Mouse (Mus musculus) intestine, embryonic 16.5 days (tissue): ENCODE data around the gene Cplx3. TPM values are rescaled to one million over a fixed set of nuclear protein-coding genes. Genes with fewer than 3 reads are reported as not detected.

Experiments
- ATAC-seq: fragments of 200-750 bp; cut with Nextera tagmentation; 2 replicates; pipeline ENCODE4 v1.8.0; 2017; ENCODE audit warnings: moderate TSS enrichment, moderate library complexity
- H3K27ac ChIP-seq: fragments of 300-500 bp; sonication (generic); 2 replicates; pipeline ENCODE4 v1.5.1; 2014; ENCODE audit warnings: mild to moderate bottlenecking, low read length
- H3K27me3 ChIP-seq: fragments of 300-500 bp; sonication (generic); replicated peaks from 2 replicates; pipeline ENCODE4 v1.6.1; 2014; ENCODE audit warnings: low read length, control low read depth, mixed read lengths; ENCODE audit not compliant: control insufficient read depth, insufficient read depth
- H3K36me3 ChIP-seq: fragments of 300-500 bp; sonication (generic); 2 replicates; pipeline ENCODE4 v1.6.1; 2014; ENCODE audit warnings: low read length, control low read depth; ENCODE audit not compliant: control insufficient read depth, insufficient read depth
- H3K4me1 ChIP-seq: fragments of 300-500 bp; sonication (generic); 2 replicates; pipeline ENCODE4 v1.6.1; 2014; ENCODE audit warnings: low read length, control low read depth, mixed read lengths; ENCODE audit not compliant: control insufficient read depth, insufficient read depth
- H3K4me2 ChIP-seq: fragments of 300-500 bp; sonication (generic); 2 replicates; pipeline ENCODE4 v1.6.1; 2014; ENCODE audit warnings: low read depth, low read length, control low read depth
- H3K4me3 ChIP-seq: fragments of 300-500 bp; sonication (generic); 2 replicates; pipeline ENCODE4 v1.5.1; 2014; ENCODE audit warnings: mild to moderate bottlenecking, low read length
- H3K9ac ChIP-seq: fragments of 300-500 bp; sonication (generic); 2 replicates; pipeline ENCODE4 v1.6.1; 2014; ENCODE audit warnings: low read depth, low read length
- H3K9me3 ChIP-seq: fragments of 300-500 bp; sonication (generic); 2 replicates; pipeline ENCODE4 v1.6.1; 2016; ENCODE audit warnings: low read length, control low read depth; ENCODE audit not compliant: control insufficient read depth
- WGBS: fragments of 180-500 bp; shearing (Covaris S2); extraction: QIAGEN DNeasy Blood & Tissue Kit; methylation state at CpG from one replicate; pipeline ENCODE4 v1.1.7; 2014; 5-methylcytosine and 5-hydroxymethylcytosine counted together
- polyA plus RNA-seq: library from polyadenylated mRNA; unstranded; fragments of >200 nt; fragmentation: Nextera tagmentation; extraction: Ambion mirVana; gene quantifications from 2 replicates; pipeline ENCODE4 v1.2.1, GENCODE M21; 2015

Gene Cplx3
- polyA plus RNA-seq, result not detected in 2 replicates

- no peak within 1 kb of the TSS for H3K9ac ChIP-seq
- peak; percentile 41; the same call in 1 of the 2 replicates for ATAC-seq
- no peak within 1 kb of the TSS for H3K4me2 ChIP-seq
- H3K4me1 ChIP-seq, result peaks cover 4% of the 10 kb centered on the region; the same call in 1 of the 2 replicates
- H3K27me3 ChIP-seq, result peaks cover 13% of the 10 kb centered on the region
- H3K9me3 ChIP-seq, result no peaks in the 10 kb centered on the region
- no peak within 1 kb of the TSS for H3K27ac ChIP-seq
- no peaks in the 10 kb centered on the region for H3K36me3 ChIP-seq
- WGBS, result 6% methylated on average over 22 of the region's 24 CpGs
- H3K4me3 ChIP-seq, result no peak within 1 kb of the TSS
Measured at GRCm38 (mm10) chr9:57606139-57606851, at the start of gene Cplx3. Cplx3 (minus strand) TSS chr9:57606281.

GRCm38 (mm10) chr9:57655749-57656148 is 49.7 kb upstream of the Cplx3 start:
- H3K4me3 ChIP-seq, result peak overlapping the region; percentile 26
- no peaks in the 10 kb centered on the region for H3K36me3 ChIP-seq
- H3K27me3 ChIP-seq, result no peaks in the 10 kb centered on the region
- WGBS, result 3% methylated on average over 11 of the region's 11 CpGs
- H3K27ac ChIP-seq, result no peak overlapping the region
- peak overlapping the region; percentile 62 for H3K9ac ChIP-seq
- peak; percentile 78 for ATAC-seq
- no peaks in the 10 kb centered on the region for H3K9me3 ChIP-seq
- H3K4me1 ChIP-seq, result peaks cover 23% of the 10 kb centered on the region
- H3K4me2 ChIP-seq, result peak overlapping the region; percentile 53

- H3K4me1 ChIP-seq, result peaks cover 28% of the 10 kb centered on the region
- H3K4me2 ChIP-seq, result no peak overlapping the region
- no peak for ATAC-seq
- H3K27ac ChIP-seq, result no peak overlapping the region
- no peaks in the 10 kb centered on the region for H3K36me3 ChIP-seq
- 83% methylated on average over 1 of the region's 1 CpGs for WGBS
- H3K9ac ChIP-seq, result no peak overlapping the region
- H3K4me3 ChIP-seq, result no peak overlapping the region
- no peaks in the 10 kb centered on the region for H3K9me3 ChIP-seq
- H3K27me3 ChIP-seq, result no peaks in the 10 kb centered on the region
Measured at GRCm38 (mm10) chr9:57654966-57655365, 48.9 kb upstream of the Cplx3 start.

GRCm38 (mm10) chr9:57653283-57653682 is 47.2 kb upstream of the Cplx3 start, which contains the start of gene Csk:
Csk (minus strand) TSS chr9:57653631.
- H3K27ac ChIP-seq, result no peak within 1 kb of the TSS

GRCm38 (mm10) chr9:57652855-57653254 is 46.8 kb upstream of the Cplx3 start:
- H3K27ac ChIP-seq, result no peak overlapping the region
- H3K27me3 ChIP-seq, result no peaks in the 10 kb centered on the region
- H3K9me3 ChIP-seq, result no peaks in the 10 kb centered on the region
- H3K36me3 ChIP-seq, result no peaks in the 10 kb centered on the region
- 56% methylated on average over 3 of the region's 3 CpGs for WGBS
- H3K4me3 ChIP-seq, result no peak overlapping the region
- H3K9ac ChIP-seq, result no peak overlapping the region
- peaks cover 34% of the 10 kb centered on the region for H3K4me1 ChIP-seq
- no peak overlapping the region for H3K4me2 ChIP-seq
- no peak for ATAC-seq

More at GRCm38 (mm10) chr9:57653283-57653682, 47.2 kb upstream of the Cplx3 start, which contains the start of gene Csk:
- Histone ChIP-seq H3K4me3 (no peak within 1 kb of the TSS), H3K36me3 (no peaks in the 10 kb centered on the region), H3K9ac (no peak within 1 kb of the TSS; the same call in 1 of the 2 replicates), H3K4me1 (peaks cover 33% of the 10 kb centered on the region), H3K27me3 (no peaks in the 10 kb centered on the region), H3K4me2 (no peak within 1 kb of the TSS), H3K9me3 (no peaks in the 10 kb centered on the region)
- WGBS, result 53% methylated on average over 5 of the region's 5 CpGs
- ATAC-seq, result no peak

GRCm38 (mm10) chr9:57652351-57652750 is 46.3 kb upstream of the Cplx3 start:
- Histone ChIP-seq H3K4me2 (no peak overlapping the region), H3K9me3 (no peaks in the 10 kb centered on the region), H3K4me1 (peaks cover 34% of the 10 kb centered on the region), H3K4me3 (no peak overlapping the region), H3K9ac (no peak overlapping the region), H3K27me3 (no peaks in the 10 kb centered on the region), H3K36me3 (no peaks in the 10 kb centered on the region), H3K27ac (no peak overlapping the region)
- WGBS, result 69% methylated on average over 9 of the region's 9 CpGs
- ATAC-seq, result no peak

- H3K9ac ChIP-seq, result peak overlapping the region; percentile 41
- 30% methylated on average over 6 of the region's 6 CpGs for WGBS
- H3K36me3 ChIP-seq, result no peaks in the 10 kb centered on the region
- H3K4me2 ChIP-seq, result no peak overlapping the region
- H3K4me3 ChIP-seq, result no peak overlapping the region
- H3K27ac ChIP-seq, result peak overlapping the region; percentile 45; the same call in 1 of the 2 replicates
- no peaks in the 10 kb centered on the region for H3K9me3 ChIP-seq
- H3K27me3 ChIP-seq, result no peaks in the 10 kb centered on the region
- peaks cover 35% of the 10 kb centered on the region for H3K4me1 ChIP-seq
- no peak for ATAC-seq
Measured at GRCm38 (mm10) chr9:57650786-57651311, 44.8 kb upstream of the Cplx3 start.

GRCm38 (mm10) chr9:57650130-57650785 is 44.2 kb upstream of the Cplx3 start:
- 89% methylated on average over 6 of the region's 6 CpGs for WGBS
- no peaks in the 10 kb centered on the region for H3K27me3 ChIP-seq
- no peak for ATAC-seq
- peak overlapping the region; percentile 45; the same call in 1 of the 2 replicates for H3K27ac ChIP-seq
- H3K36me3 ChIP-seq, result no peaks in the 10 kb centered on the region
- H3K4me1 ChIP-seq, result peaks cover 34% of the 10 kb centered on the region
- H3K9me3 ChIP-seq, result no peaks in the 10 kb centered on the region
- no peak overlapping the region for H3K4me2 ChIP-seq
- no peak overlapping the region for H3K9ac ChIP-seq
- no peak overlapping the region for H3K4me3 ChIP-seq

GRCm38 (mm10) chr9:57647286-57648108 is 41.4 kb upstream of the Cplx3 start:
- peaks cover 41% of the 10 kb centered on the region for H3K4me1 ChIP-seq
- peak overlapping the region; percentile 61 for H3K27ac ChIP-seq
- H3K27me3 ChIP-seq, result no peaks in the 10 kb centered on the region
- 59% methylated on average over 4 of the region's 4 CpGs for WGBS
- no peak for ATAC-seq
- no peak overlapping the region for H3K4me2 ChIP-seq
- H3K4me3 ChIP-seq, result no peak overlapping the region
- no peaks in the 10 kb centered on the region for H3K9me3 ChIP-seq
- no peak overlapping the region for H3K9ac ChIP-seq
- no peaks in the 10 kb centered on the region for H3K36me3 ChIP-seq
